Mouse (Mus musculus) testis, postnatal 10 days (tissue): ENCODE measurements at regions not wholly inside any gene's neighbourhood (a gene's known extent, or its start where the extent isn't known, plus 50 kb on each side); places are given as distances from the start of the nearest gene placed in this dataset.

Experiments used
- DNase-seq: peaks from one replicate; pipeline ENCODE4 v3.0.0; 2021; ENCODE audit warnings: low spot score

DNA sequence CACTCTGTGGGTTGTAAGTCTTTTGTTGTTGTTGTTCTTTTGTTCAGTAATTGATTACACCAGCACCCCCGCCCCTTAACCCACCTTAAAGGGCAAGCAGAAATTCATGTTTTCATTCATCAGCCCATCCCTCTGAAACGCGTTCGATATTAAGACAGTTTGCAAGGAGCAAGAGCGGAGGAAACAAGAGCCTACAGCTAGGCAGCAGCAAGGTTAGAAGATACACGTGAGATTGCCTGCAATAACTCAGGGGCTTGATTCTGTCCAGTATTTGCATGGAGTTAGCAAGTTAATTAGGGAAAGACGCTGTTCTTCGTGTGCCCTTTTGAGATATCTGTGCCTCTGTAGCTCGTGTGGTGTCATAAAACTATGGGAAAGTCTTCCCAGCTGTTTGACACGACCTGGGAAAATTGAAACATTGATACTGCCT lies 202.0 kb downstream of the Gm11146 start:
- no peak for DNase-seq

DNA sequence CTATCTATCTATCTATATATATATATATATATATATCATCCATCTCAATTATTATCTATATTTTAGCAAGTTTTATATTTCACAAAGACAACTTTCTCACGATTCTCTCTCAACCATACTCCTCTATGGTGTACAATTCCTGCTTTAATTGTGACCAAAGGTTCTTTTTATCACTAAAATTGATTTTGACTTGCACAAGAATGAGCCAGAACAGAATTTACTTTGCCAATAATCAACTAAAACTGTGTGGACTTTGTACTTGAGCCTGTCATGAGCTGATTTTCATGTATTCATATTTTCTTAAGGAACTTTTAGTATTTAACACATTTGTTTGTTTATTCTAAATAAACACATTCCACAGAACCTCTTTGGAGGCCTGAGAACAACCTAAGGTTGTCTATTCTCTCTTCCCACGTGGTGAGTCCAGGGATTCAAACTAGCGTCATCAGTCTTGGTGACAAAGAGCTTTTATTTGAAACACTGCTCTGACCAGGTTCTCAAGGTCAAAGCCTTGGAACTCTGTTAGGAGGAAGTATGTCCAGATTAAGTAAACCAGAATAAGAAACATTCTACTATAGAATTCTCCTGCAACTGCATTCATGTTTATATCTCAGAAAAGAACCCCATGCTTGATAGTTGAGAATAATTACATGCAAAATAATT lies 207.7 kb downstream of the Gm11146 start:
- DNase-seq = no peak

- no peak for DNase-seq
Observed at GRCm38 (mm10) chr16:77393470-77393869, 208.4 kb downstream of the Gm11146 start.

GRCm38 (mm10) chr16:77392205-77392604 lies 209.7 kb downstream of the Gm11146 start:
- DNase-seq = no peak

DNA sequence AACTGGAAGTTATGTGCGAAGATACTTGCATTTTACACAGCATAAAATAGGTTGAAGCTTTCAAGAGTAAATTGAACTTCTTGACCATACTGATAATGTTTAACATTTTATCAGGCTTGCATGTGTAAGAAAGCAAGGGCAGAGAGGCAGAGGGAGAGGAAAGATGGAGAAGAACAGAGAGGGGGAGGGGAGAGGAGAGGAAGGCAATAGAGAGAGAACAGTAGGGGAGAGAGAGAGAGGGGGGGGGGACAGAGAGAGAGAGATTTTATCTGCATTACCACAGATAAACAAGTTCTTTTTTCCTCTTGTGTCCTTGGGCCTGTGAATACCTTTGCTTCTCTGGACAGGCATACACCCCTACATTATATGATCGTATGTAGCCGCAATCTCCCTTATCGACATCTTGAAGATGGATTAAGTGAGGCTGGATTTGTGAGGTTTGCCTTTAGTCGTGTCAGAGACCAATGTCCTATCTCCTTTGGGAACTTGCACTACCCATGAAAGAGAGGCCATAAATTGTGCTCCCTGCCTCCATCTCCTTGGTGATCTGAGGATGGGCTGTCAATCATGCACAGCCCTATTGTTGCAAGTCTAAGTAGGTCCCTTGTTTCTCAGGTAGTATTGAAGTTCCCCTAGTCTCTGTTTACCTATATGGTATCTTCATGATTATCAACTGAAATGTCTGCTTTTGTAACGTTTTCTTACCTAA lies 217.7 kb downstream of the Gm11146 start:
- DNase-seq = no peak

GRCm38 (mm10) chr16:77382790-77383189 lies 219.1 kb downstream of the Gm11146 start:
- DNase-seq = no peak

DNA sequence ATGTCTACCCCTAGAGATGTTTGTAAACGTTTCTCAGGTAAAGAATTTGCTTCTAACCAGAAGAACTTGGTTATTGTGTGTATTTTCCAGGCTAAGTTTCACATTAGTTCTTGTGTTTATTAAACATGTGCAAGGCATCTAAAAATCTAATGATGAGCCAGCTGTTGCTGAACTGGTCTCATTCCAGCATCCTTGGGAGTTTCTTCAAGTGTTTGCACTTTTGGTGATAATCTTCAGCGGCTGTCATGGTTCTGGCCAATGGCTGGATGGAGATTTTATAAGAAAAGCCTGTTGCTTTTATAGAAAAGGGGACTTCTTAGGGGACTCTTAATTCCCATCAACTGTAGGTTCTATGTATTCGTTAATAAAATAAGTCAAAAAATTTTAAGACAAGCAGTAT lies 229.1 kb downstream of the Gm11146 start:
- no peak for DNase-seq

DNA sequence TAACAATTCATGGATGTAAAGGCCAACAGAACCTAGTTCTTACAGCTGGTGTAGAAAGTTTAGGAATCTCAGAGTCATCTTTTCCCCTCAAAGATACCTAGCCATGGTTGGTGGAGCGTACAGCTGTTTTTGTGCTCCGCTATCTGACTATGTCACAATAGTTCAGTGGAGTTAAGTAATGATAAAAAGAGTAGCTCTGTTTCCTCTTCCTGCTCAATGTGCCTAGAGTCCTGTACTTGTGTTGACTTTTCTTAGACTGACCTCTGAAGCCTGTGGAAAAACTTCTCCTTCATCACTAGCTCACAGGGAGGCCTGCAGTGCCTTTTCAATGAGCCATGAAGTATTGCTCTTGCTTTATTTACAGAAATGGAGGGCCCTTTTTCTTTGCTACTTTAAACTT lies 232.1 kb downstream of the Gm11146 start:
- DNase-seq = no peak

DNA sequence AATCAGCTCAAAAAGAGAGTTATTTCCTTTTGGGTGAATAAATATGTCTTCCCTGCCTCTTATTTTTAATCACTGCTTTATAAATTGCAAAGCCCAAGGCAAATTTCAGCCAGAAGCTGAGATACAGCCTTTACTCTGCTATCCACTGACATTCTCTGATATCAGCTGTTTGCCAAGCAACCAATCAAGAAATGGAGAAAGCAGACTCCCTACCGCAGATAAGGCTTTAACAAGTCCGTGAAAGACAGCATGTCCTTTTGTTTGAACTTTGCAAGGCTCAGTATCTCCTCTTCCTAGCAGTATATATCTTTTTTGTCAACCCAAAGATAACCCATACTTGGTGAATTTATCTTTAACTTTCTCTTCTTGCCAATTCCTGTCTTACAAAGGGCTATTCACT lies 236.6 kb downstream of the Gm11146 start:
- DNase-seq = no peak

GRCm38 (mm10) chr16:77364439-77364838 lies 237.5 kb downstream of the Gm11146 start:
- no peak for DNase-seq

GRCm38 (mm10) chr16:77359190-77359589 lies 242.7 kb downstream of the Gm11146 start:
- no peak for DNase-seq

DNA sequence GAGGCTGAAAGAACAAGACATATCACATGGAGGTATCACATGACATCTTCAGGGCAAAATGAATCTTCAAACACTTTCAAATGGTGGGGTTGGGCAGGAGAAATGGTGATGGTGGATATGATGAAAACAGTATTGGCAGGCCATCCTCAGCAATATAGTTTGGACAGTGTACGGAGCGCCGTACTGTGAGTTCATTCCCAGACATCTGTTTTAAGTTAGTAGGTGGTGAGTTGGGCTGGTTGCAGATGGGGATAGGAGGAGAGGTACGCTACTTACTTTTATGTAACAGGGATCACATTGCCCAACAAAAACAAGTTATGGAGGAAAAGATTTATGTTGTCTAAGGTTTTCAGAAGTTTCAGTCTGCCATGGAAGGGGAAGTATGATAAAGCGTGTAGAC lies 246.6 kb downstream of the Gm11146 start:
- DNase-seq = no peak

DNA sequence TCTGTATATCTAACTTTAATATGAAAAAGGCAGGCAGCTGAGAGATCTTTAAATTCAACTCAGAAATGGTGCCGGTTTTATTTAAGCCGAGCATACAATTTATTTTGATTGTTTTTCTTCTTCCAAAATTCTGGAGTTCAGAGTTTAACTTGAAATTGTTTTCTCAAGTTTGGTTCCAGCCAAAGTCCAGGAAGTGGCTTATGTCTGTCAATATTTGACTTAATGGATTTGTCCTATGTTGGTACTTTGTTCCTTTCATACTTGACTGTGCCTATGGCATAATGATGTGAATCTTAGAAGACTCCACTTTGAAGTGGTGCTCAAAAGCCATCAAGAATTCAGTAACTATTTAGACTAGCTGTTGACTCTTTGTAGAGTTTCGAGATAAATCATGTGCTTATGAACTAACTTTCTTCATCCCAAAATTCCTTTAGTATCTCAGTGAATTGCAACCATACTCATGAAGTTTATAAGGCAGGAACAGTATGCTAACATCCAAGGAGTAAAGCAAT lies 247.6 kb downstream of the Gm11146 start:
- no peak for DNase-seq

- no peak for DNase-seq
Observed at GRCm38 (mm10) chr16:77346128-77346527, 255.8 kb downstream of the Gm11146 start.

GRCm38 (mm10) chr16:77332285-77332684 lies 269.6 kb downstream of the Gm11146 start:
- DNase-seq = no peak

DNA sequence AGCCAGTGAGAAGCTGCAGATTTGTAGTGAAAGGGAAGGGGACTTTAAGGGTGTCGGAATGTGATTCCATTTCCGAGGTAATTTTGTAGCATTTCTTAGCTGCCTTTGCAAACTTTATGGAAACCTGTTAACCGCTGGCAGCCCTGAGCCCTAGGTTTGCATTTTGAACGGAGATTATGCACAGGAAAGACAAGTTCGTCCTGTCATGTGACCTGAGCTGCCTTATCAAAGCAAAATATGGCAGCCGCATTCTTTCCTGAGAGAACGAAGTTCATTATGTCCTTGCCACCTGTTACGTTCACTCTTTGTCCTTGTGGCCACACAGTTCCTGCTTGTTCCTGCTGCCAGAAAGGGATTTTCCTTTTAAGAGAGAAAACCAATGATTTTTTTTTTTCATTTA lies 270.9 kb downstream of the Gm11146 start:
- DNase-seq = peak; percentile 59

- DNase-seq = peak; percentile 49
Observed at GRCm38 (mm10) chr16:77329711-77330530, 272.0 kb downstream of the Gm11146 start.

GRCm38 (mm10) chr16:77329160-77329691 lies 272.7 kb downstream of the Gm11146 start:
- peak; percentile 73 for DNase-seq

GRCm38 (mm10) chr16:77328628-77329159 lies 273.2 kb downstream of the Gm11146 start:
- no peak for DNase-seq

- DNase-seq = no peak
Observed at GRCm38 (mm10) chr16:77328049-77328448, 273.8 kb downstream of the Gm11146 start.

GRCm38 (mm10) chr16:77322338-77322737 lies 279.6 kb downstream of the Gm11146 start:
- DNase-seq = no peak

- no peak for DNase-seq
Observed at GRCm38 (mm10) chr16:77318150-77318549, 283.7 kb downstream of the Gm11146 start.
